Mouse (Mus musculus) liver, embryonic 14.5 days (tissue): ENCODE results near the gene Kcnq5. TPM values are rescaled to one million over a fixed set of nuclear protein-coding genes. Genes with fewer than 3 reads are reported as not detected.
"Not testable (repeated sequence)": the region's sequence is repeated elsewhere in the genome, so short reads cannot be mapped to it uniquely, and the experiment has no call there.

Experiments used
- ATAC-seq: fragments of 200-750 bp; cut with Nextera tagmentation; 2 replicates; pipeline ENCODE4 v1.8.0; 2017; ENCODE audit warnings: moderate number of reproducible peaks, mild to moderate bottlenecking, moderate library complexity; ENCODE audit not compliant: insufficient read depth
- DNase-seq, 3 experiments: peaks; one replicate each; pipeline ENCODE4 v3.0.0-alpha.2; 2012 to 2013; ENCODE audit warnings: low read depth in 3 of 3, low spot score in 3 of 3
- H3K27ac ChIP-seq: fragments of 300-500 bp; sonication (generic); 2 replicates; pipeline ENCODE4 v1.5.1; 2014; ENCODE audit warnings: moderate library complexity, mild to moderate bottlenecking, control low read depth, inconsistent platforms
- H3K27me3 ChIP-seq: fragments of 300-500 bp; sonication (generic); 2 replicates; pipeline ENCODE4 v1.6.1; 2014; ENCODE audit warnings: mild to moderate bottlenecking, low read length, moderate library complexity; ENCODE audit not compliant: control insufficient read depth, insufficient read depth
- H3K36me3 ChIP-seq: fragments of 300-500 bp; sonication (generic); replicated peaks from 2 replicates; pipeline ENCODE4 v1.6.1; 2014; ENCODE audit warnings: low read depth; ENCODE audit not compliant: control insufficient read depth, insufficient read depth
- H3K4me1 ChIP-seq, 2 experiments: fragments of 200-500 bp in 1 of 2; fragments of 300-500 bp in 1 of 2; sonication (generic) in 1 of 2; replicated peaks; 2 replicates each; pipeline ENCODE4 v1.6.1; 2012 to 2014; ENCODE audit warnings: antibody characterized with exemption in 1 of 2, inconsistent platforms in 1 of 2, low read length in 1 of 2; ENCODE audit not compliant: control insufficient read depth in 2 of 2, insufficient read depth in 2 of 2
- H3K4me2 ChIP-seq: fragments of 300-500 bp; sonication (generic); 2 replicates; pipeline ENCODE4 v1.6.1; 2014; ENCODE audit warnings: low read depth, mild to moderate bottlenecking, control low read depth, moderate library complexity
- H3K4me3 ChIP-seq, 2 experiments: fragments of 200-500 bp in 1 of 2; fragments of 300-500 bp in 1 of 2; sonication (generic) in 1 of 2; 2 replicates each; pipeline ENCODE4 v1.5.1; 2012 to 2014; ENCODE audit warnings: low read depth in 2 of 2, low read length in 2 of 2, mild to moderate bottlenecking in 2 of 2, control low read depth in 1 of 2, inconsistent platforms in 1 of 2, moderate library complexity in 1 of 2; ENCODE audit not compliant: insufficient read depth in 1 of 2
- H3K9ac ChIP-seq: fragments of 300-500 bp; sonication (generic); replicated peaks from 2 replicates; pipeline ENCODE4 v1.6.1; 2014; ENCODE audit warnings: mild to moderate bottlenecking, control low read depth, moderate library complexity
- H3K9me3 ChIP-seq: fragments of 300-500 bp; sonication (generic); 2 replicates; pipeline ENCODE4 v1.6.1; 2016; ENCODE audit warnings: low read length, mixed read lengths; ENCODE audit not compliant: control insufficient read depth
- CTCF ChIP-seq: IDR thresholded peaks from 2 replicates; pipeline ENCODE4 v1.5.1; 2016; ENCODE audit warnings: antibody characterized with exemption, low read depth, control low read depth
- EP300 ChIP-seq: IDR thresholded peaks from 2 replicates; pipeline ENCODE4 v1.6.1; 2016; ENCODE audit warnings: antibody characterized with exemption, low read depth
- WGBS: fragments of 180-500 bp; shearing (Covaris S2); extraction: QIAGEN DNeasy Blood & Tissue Kit; methylation state at CpG from one replicate; pipeline ENCODE4 v1.1.7; 2014; ENCODE audit not compliant: insufficient replicate concordance; 5-methylcytosine and 5-hydroxymethylcytosine counted together
- polyA plus RNA-seq, 2 experiments: library from polyadenylated mRNA; depleted of rRNA in 1 of 2; stranded (reverse) in 1 of 2; unstranded in 1 of 2; fragments of >200 nt; fragmentation: Nextera tagmentation in 1 of 2; extraction: Ambion mirVana in 1 of 2; gene quantifications; 2 replicates each; pipeline versions ENCODE4 v1.2.1 to v1.2.3; 2012 to 2014

The Kcnq5 gene
- polyA plus RNA-seq, 2 experiments = 0.11 TPM; not detected in 1

DNA sequence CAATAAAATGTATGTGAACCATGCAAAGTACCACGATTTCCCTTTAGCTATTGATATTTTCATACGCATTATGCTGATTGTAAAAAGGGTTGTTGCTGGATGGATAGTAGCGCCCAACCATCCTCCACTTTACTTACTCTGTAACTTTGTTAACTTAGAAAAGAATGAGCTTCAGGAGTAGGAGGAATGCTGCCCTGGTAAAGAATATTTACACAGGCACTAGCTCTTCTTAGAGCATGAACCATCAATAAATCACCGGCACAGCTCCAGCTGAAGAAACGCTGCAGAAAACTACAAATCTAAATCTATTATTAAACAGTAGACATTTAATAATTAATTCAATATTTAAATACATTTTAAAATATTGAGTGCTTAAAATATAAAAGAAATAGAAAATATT, 184.2 kb downstream of the Kcnq5 start:
- TF ChIP-seq EP300 (no peak), CTCF (no peak)
- Histone ChIP-seq H3K4me2 (no peak overlapping the region), H3K27ac (no peak overlapping the region), H3K4me1 (no peaks in the 10 kb centered on the region), H3K4me3 (no peak overlapping the region), H3K9me3 (no peaks in the 10 kb centered on the region), H3K9ac (no peak overlapping the region), H3K36me3 (no peaks in the 10 kb centered on the region), H3K27me3 (no peaks in the 10 kb centered on the region)
- DNase-seq (no peak), ATAC-seq (no peak)
- 81% methylated on average over 5 of the region's 5 CpGs for WGBS

GRCm38 (mm10) chr1:21773931-21774330, 187.8 kb downstream of the Kcnq5 start:
- Histone ChIP-seq H3K9ac (no peak overlapping the region), H3K9me3 (no peaks in the 10 kb centered on the region), H3K27me3 (no peaks in the 10 kb centered on the region), H3K36me3 (no peaks in the 10 kb centered on the region), H3K4me3 (no peak overlapping the region), H3K27ac (no peak overlapping the region), H3K4me1 (no peaks in the 10 kb centered on the region), H3K4me2 (no peak overlapping the region)
- 64% methylated on average over 5 of the region's 5 CpGs for WGBS
- TF ChIP-seq CTCF (no peak), EP300 (no peak)
- ATAC-seq = no peak
- no peak for DNase-seq

- WGBS = 39% methylated on average over 1 of the region's 1 CpGs
- ATAC-seq = no peak
Observed at GRCm38 (mm10) chr1:21770494-21770893, 191.2 kb downstream of the Kcnq5 start.

DNA sequence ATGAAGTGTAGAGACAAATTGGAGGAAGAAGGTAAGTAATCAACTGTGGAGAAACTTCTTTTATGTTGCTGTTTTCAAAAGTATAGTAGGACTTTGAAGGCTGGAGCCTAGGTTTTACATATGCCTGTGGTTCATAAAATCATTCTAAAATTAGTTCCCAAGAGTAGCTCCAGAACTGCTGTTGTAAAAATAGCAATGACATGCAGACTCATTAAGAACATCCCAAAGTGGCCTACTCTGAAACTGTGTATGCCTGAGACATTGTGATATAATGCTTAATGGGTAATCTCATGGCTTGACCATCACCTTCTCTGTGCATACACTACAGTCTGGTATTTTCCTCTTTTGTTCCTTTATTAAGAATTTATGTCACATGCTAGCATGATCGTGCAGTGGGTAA, 212.4 kb downstream of the Kcnq5 start:
- DNase-seq (no peak), ATAC-seq (no peak)
- H3K27me3 ChIP-seq = no peaks in the 10 kb centered on the region
- H3K9ac ChIP-seq = no peak overlapping the region
- no peaks in the 10 kb centered on the region for H3K36me3 ChIP-seq
- H3K27ac ChIP-seq = no peak overlapping the region
- H3K9me3 ChIP-seq = no peaks in the 10 kb centered on the region
- no peak overlapping the region for H3K4me2 ChIP-seq
- TF ChIP-seq EP300 = no peak
- TF ChIP-seq CTCF = no peak
- H3K4me3 ChIP-seq = no peak overlapping the region
- WGBS = 66% methylated on average over 1 of the region's 1 CpGs
- H3K4me1 ChIP-seq = no peaks in the 10 kb centered on the region

More at GRCm38 (mm10) chr1:21770494-21770893, 191.2 kb downstream of the Kcnq5 start:
- Histone ChIP-seq H3K9me3 (no peaks in the 10 kb centered on the region), H3K9ac (no peak overlapping the region), H3K4me3 (no peak overlapping the region), H3K27ac (no peak overlapping the region), H3K4me2 (no peak overlapping the region), H3K36me3 (no peaks in the 10 kb centered on the region), H3K27me3 (no peaks in the 10 kb centered on the region), H3K4me1 (no peaks in the 10 kb centered on the region)
- no peak for DNase-seq
- TF ChIP-seq EP300 (no peak), CTCF (no peak)

GRCm38 (mm10) chr1:21729131-21729530, 232.6 kb downstream of the Kcnq5 start:
- no peak overlapping the region for H3K4me2 ChIP-seq
- no peak for ATAC-seq
- H3K27me3 ChIP-seq = no peaks in the 10 kb centered on the region
- H3K9ac ChIP-seq = no peak overlapping the region
- DNase-seq = no peak
- no peaks in the 10 kb centered on the region for H3K4me1 ChIP-seq
- no peaks in the 10 kb centered on the region for H3K36me3 ChIP-seq
- H3K9me3 ChIP-seq = no peaks in the 10 kb centered on the region
- H3K27ac ChIP-seq = no peak overlapping the region
- WGBS = 35% methylated on average over 1 of the region's 1 CpGs
- H3K4me3 ChIP-seq = no peak overlapping the region
- TF ChIP-seq EP300 (no peak), CTCF (no peak)

DNA sequence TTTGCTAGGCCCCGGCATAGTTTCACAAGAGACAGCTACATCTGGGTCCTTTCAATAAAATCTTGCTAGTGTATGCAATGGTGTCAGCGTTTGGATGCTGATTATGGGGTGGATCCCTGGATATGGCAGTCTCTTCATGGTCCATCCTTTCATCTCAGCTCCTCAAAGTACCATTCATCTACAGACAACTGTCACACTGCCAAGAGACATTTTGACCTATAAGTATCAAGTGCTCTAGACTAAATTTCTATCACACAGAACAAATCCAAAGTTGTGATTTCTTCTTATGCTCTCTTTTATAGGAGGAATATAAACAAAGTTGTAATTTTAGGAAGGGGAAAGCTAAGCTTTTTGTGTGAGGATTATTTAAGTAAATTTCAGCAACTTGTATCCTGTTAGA, 238.5 kb downstream of the Kcnq5 start:
- not testable (repeated sequence) for H3K27ac ChIP-seq

More for the DNA sequence above, 238.5 kb downstream of the Kcnq5 start:
- DNase-seq, H3K4me2 ChIP-seq, H3K9ac ChIP-seq, H3K27me3 ChIP-seq, H3K4me3 ChIP-seq, H3K4me1 ChIP-seq, ATAC-seq, H3K36me3 ChIP-seq, H3K9me3 ChIP-seq: not testable (repeated sequence)
- 58% methylated on average over 2 of the region's 2 CpGs for WGBS
